Mouse (Mus musculus): ENCODE measurements around the gene Muc2.

DNA sequence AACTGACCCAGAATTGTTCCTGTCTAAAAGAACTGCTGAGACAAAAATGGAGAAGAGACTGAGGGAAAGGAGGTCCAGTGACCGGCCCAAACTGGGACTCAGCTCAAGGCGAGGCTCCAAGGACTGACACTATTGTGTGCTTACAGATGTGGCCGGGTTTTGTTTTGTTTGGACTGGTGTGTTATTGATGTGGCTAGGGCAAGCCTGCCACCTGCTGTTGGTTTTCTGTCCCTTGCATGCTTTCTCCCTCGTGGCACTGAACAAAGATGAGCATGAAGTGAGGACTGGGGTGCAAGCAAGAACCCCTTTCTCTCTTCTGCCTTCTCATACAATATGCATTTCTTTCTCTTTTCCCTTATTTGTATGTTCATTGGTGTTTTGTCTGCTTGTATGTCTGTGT, 23.9 kb upstream of the Muc2 start:
- TF ChIP-seq POLR2A (IDR thresholded peaks at IDR 0.05; ENCODE audit: insufficient read depth, low read length) (no peak), EP300 (IDR thresholded peaks at IDR 0.05; ENCODE audit: insufficient read depth, low read depth, low read length) (no peak), CTCF (IDR thresholded peaks at IDR 0.05; ENCODE audit: low read depth, low read length) (peak; percentile 79)
